Mouse (Mus musculus) left cerebral cortex, postnatal 25 days (tissue): Measurements from ENCODE around the gene Cd8b1. TPM values are rescaled to one million over a fixed set of nuclear protein-coding genes. Genes with fewer than 3 reads are reported as not detected.
A peak's percentile ranks its signal among the peaks of the same experiment; 100 is the strongest.

Experiments
- DNase-seq, 2 experiments: peaks; one replicate each; pipeline ENCODE4 v3.0.0; 2022; ENCODE audit warnings: low spot score in 2 of 2, mixed read lengths in 1 of 2
- intact Hi-C: fragments of 180-260 bp; cut with DNase I; formaldehyde crosslinking; loops from one replicate; pipeline ENCODE4 v1.15.1; 2025
- total RNA-seq, 2 experiments: library from RNA; stranded (reverse); gene quantifications; 2 replicates each; pipeline ENCODE4 v1.2.3; 2021

Gene Cd8b1
- total RNA-seq, 2 experiments from 2014 or later = not detected

- DNase-seq = no peak
- intact Hi-C loops = no loop called here
These were observed 16.8 kb downstream of the Cd8b1 start for GRCm38 (mm10) chr6:71339351-71339750.

GRCm38 (mm10) chr6:71341179-71341578 is 18.6 kb downstream of the Cd8b1 start:
- intact Hi-C loops = no loop called here
- no peak for DNase-seq

- no peak for DNase-seq
These were observed 25.4 kb downstream of the Cd8b1 start for GRCm38 (mm10) chr6:71348006-71348405.

GRCm38 (mm10) chr6:71351201-71351600 is 28.6 kb downstream of the Cd8b1 start:
- DNase-seq = no peak
- intact Hi-C loops = no loop called here

More at GRCm38 (mm10) chr6:71348006-71348405, 25.4 kb downstream of the Cd8b1 start:
- intact Hi-C loops = no loop called here

- intact Hi-C loops = no loop called here
- DNase-seq = no peak
These were observed 29.6 kb downstream of the Cd8b1 start for GRCm38 (mm10) chr6:71352201-71352600.

GRCm38 (mm10) chr6:71352866-71353427 is 30.4 kb downstream of the Cd8b1 start:
- no peak for DNase-seq
- intact Hi-C loops = no loop called here

GRCm38 (mm10) chr6:71353722-71354121 is 31.1 kb downstream of the Cd8b1 start:
- intact Hi-C loops = no loop called here

GRCm38 (mm10) chr6:71357493-71357892 is 34.9 kb downstream of the Cd8b1 start:
- intact Hi-C loops = no loop called here
- DNase-seq = no peak

More at GRCm38 (mm10) chr6:71353722-71354121, 31.1 kb downstream of the Cd8b1 start:
- DNase-seq = no peak

GRCm38 (mm10) chr6:71360221-71360620 is 37.6 kb downstream of the Cd8b1 start:
- no peak for DNase-seq
- intact Hi-C loops = no loop called here

GRCm38 (mm10) chr6:71360751-71361150 is 38.2 kb downstream of the Cd8b1 start:
- DNase-seq = no peak
- intact Hi-C loops = no loop called here

GRCm38 (mm10) chr6:71361156-71361670 is 38.6 kb downstream of the Cd8b1 start:
- intact Hi-C loops = no loop called here
- DNase-seq = no peak

- intact Hi-C loops = no loop called here
- peak in 1 of 2 experiments; percentile 53 for DNase-seq
These were observed 41.4 kb downstream of the Cd8b1 start for GRCm38 (mm10) chr6:71363995-71364394.

- intact Hi-C loops = no loop called here
- no peak for DNase-seq
These were observed 46.8 kb downstream of the Cd8b1 start for GRCm38 (mm10) chr6:71369416-71369815.

- intact Hi-C loops = no loop called here
- no peak for DNase-seq
These were observed 48.6 kb downstream of the Cd8b1 start for GRCm38 (mm10) chr6:71371085-71371605.

GRCm38 (mm10) chr6:71372041-71372720 is 49.6 kb downstream of the Cd8b1 start:
- no peak for DNase-seq
- intact Hi-C loops = no loop called here

GRCm38 (mm10) chr6:71373249-71373775 is 50.7 kb downstream of the Cd8b1 start, which contains the start of gene Cd8a:
Gene Cd8a, plus strand, starts transcription at chr6:71373427.
- no peak for DNase-seq
- intact Hi-C loops = no loop called here

- no peak for DNase-seq
- intact Hi-C loops = no loop called here
These were observed 51.8 kb downstream of the Cd8b1 start for GRCm38 (mm10) chr6:71374311-71374829.

- intact Hi-C loops = no loop called here
These were observed 52.3 kb downstream of the Cd8b1 start for GRCm38 (mm10) chr6:71374921-71375320.

GRCm38 (mm10) chr6:71376711-71377110 is 54.1 kb downstream of the Cd8b1 start:
- DNase-seq = no peak
- intact Hi-C loops = no loop called here

More at GRCm38 (mm10) chr6:71374921-71375320, 52.3 kb downstream of the Cd8b1 start:
- DNase-seq = no peak

GRCm38 (mm10) chr6:71381654-71382053 is 59.1 kb downstream of the Cd8b1 start:
- intact Hi-C loops = no loop called here
- DNase-seq = no peak
